Mouse (Mus musculus): ENCODE measurements around the gene Surf6. TPM values are rescaled to one million over a fixed set of nuclear protein-coding genes. Genes with fewer than 3 reads are reported as not detected.

The Surf6 gene
- total RNA-seq (2021): 10 to 100 TPM; 23.4 to 28.0 TPM

GRCm38 (mm10) chr2:26902467-26903220 is at the start of gene Surf6:
Surf6 (minus strand) TSS chr2:26902879.
- DNase-seq (ENCODE audit: low spot score in 2 of 2): peak; percentile 96 to 99
- intact Hi-C loops (cut with DNase I): loop anchor here (5.0 to 10.0 kb wide), 2 partner anchors 260 to 588 kb away; partner anchors contain the start of gene Gpsm1

GRCm38 (mm10) chr2:26952193-26952592 is 49.5 kb upstream of the Surf6 start:
- DNase-seq (ENCODE audit: low spot score in 2 of 2): no peak
- intact Hi-C loops (cut with DNase I): no loop called here

GRCm38 (mm10) chr2:26951346-26951905 is 48.7 kb upstream of the Surf6 start:
- DNase-seq (ENCODE audit: low spot score in 2 of 2): no peak
- intact Hi-C loops (cut with DNase I): no loop called here

- no peak for DNase-seq (ENCODE audit: low spot score in 2 of 2)
- intact Hi-C loops (cut with DNase I): no loop called here
These were observed 47.7 kb upstream of the Surf6 start for GRCm38 (mm10) chr2:26950411-26950810.

GRCm38 (mm10) chr2:26943253-26943652 is 40.6 kb upstream of the Surf6 start:
- no peak for DNase-seq (ENCODE audit: low spot score in 2 of 2)
- intact Hi-C loops (cut with DNase I): no loop called here

- intact Hi-C loops (cut with DNase I): no loop called here
These were observed 38.9 kb upstream of the Surf6 start for GRCm38 (mm10) chr2:26941539-26941938.

GRCm38 (mm10) chr2:26936425-26936824 is 33.7 kb upstream of the Surf6 start:
- intact Hi-C loops (cut with DNase I): no loop called here
- no peak for DNase-seq (ENCODE audit: low spot score in 2 of 2)

More at GRCm38 (mm10) chr2:26941539-26941938, 38.9 kb upstream of the Surf6 start:
- DNase-seq (ENCODE audit: low spot score in 2 of 2): no peak

- intact Hi-C loops (cut with DNase I): no loop called here
- DNase-seq (ENCODE audit: low spot score in 2 of 2): no peak
These were observed 32.6 kb upstream of the Surf6 start for GRCm38 (mm10) chr2:26935286-26935685.

- intact Hi-C loops (cut with DNase I): loop anchor here (1.0 to 5.0 kb wide), 2 partner anchors 31 to 79 kb away; partner anchors contain the start of gene Rexo4
- peak; percentile 94 for DNase-seq (ENCODE audit: low spot score in 2 of 2)
These were observed 30.8 kb upstream of the Surf6 start, which contains the start of the genes Surf4 and Stkld1 for GRCm38 (mm10) chr2:26933304-26934055. Surf4 (minus strand) TSS chr2:26933928. Stkld1 (plus strand) TSS chr2:26934047.

- DNase-seq (ENCODE audit: low spot score in 2 of 2): no peak
- intact Hi-C loops (cut with DNase I): loop anchor here (1.0 to 5.0 kb wide), 2 partner anchors 32 to 80 kb away; partner anchors contain the start of gene Rexo4
These were observed 30.0 kb upstream of the Surf6 start for GRCm38 (mm10) chr2:26932473-26933303.

- intact Hi-C loops (cut with DNase I): loop anchor here (2.0 to 5.0 kb wide), 3 partner anchors 82 to 306 kb away; no protein-coding TSS in a partner anchor
These were observed 27.7 kb upstream of the Surf6 start for GRCm38 (mm10) chr2:26930390-26930789.

GRCm38 (mm10) chr2:26927745-26928476 is 25.2 kb upstream of the Surf6 start:
- DNase-seq (ENCODE audit: low spot score in 2 of 2): no peak
- intact Hi-C loops (cut with DNase I): no loop called here

More at GRCm38 (mm10) chr2:26930390-26930789, 27.7 kb upstream of the Surf6 start:
- DNase-seq (ENCODE audit: low spot score in 2 of 2): peak; percentile 59 to 85

- no peak for DNase-seq (ENCODE audit: low spot score in 2 of 2)
- intact Hi-C loops (cut with DNase I): no loop called here
These were observed 19.1 kb upstream of the Surf6 start for GRCm38 (mm10) chr2:26921784-26922183.

- DNase-seq (ENCODE audit: low spot score in 2 of 2): no peak
- intact Hi-C loops (cut with DNase I): no loop called here
These were observed 17.6 kb upstream of the Surf6 start for GRCm38 (mm10) chr2:26920190-26920855.

GRCm38 (mm10) chr2:26919684-26920083 is 17.0 kb upstream of the Surf6 start:
- intact Hi-C loops (cut with DNase I): loop anchor here (10.0 kb wide), 1 partner anchor 475 kb away; the partner anchor contains the start of gene Sec16a
- DNase-seq (ENCODE audit: low spot score in 2 of 2): no peak

GRCm38 (mm10) chr2:26916738-26917137 is 14.1 kb upstream of the Surf6 start:
- intact Hi-C loops (cut with DNase I): loop anchor here (10.0 kb wide), 1 partner anchor 472 kb away; the partner anchor contains the start of gene Sec16a

GRCm38 (mm10) chr2:26915927-26916728 is 13.4 kb upstream of the Surf6 start, which contains the start of the genes Surf2 and Surf1:
Surf2 (plus strand) TSS chr2:26916367.
Surf1 (minus strand) TSS chr2:26916530.
- DNase-seq (ENCODE audit: low spot score in 2 of 2): peak; percentile 88 to 94
- intact Hi-C loops (cut with DNase I): loop anchor here (10.0 kb wide), 1 partner anchor 471 kb away; the partner anchor contains the start of gene Sec16a

More at GRCm38 (mm10) chr2:26916738-26917137, 14.1 kb upstream of the Surf6 start:
- DNase-seq (ENCODE audit: low spot score in 2 of 2): no peak
